Mouse (Mus musculus): Measurements from ENCODE around the gene Nol6. TPM values are rescaled to one million over a fixed set of nuclear protein-coding genes. Genes with fewer than 3 reads are reported as not detected.

Gene Nol6
- polyA plus RNA-seq, 1 experiment from 2014 or later, result 37.1 TPM

DNA sequence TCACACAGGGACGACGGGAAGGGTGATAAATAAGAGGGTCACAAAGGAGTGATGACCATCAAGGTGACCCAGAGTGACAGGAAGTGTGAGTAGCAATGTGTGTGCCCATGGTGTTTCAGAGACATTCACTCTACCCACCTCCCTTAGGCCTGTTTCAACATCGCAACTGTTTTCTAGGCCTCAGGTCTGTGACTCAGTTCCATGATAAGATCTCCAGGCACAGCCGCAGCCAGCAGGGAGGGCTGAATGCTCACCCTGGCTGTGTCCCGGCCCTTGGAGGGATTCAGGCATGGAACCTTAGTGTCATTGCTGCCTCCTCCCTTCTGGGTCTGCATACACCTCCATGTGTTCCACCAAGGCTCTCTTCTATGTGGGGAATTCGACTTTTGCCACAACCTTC lies 45.5 kb downstream of the Nol6 start:
- no peak overlapping the region for H3K27ac ChIP-seq (ENCODE audit: low read depth, low read length)
- 78% methylated on average over 6 of the region's 6 CpGs for WGBS
- no peaks in the 10 kb centered on the region for H3K36me3 ChIP-seq (ENCODE audit: control insufficient read depth, insufficient read depth, low read length)

DNA sequence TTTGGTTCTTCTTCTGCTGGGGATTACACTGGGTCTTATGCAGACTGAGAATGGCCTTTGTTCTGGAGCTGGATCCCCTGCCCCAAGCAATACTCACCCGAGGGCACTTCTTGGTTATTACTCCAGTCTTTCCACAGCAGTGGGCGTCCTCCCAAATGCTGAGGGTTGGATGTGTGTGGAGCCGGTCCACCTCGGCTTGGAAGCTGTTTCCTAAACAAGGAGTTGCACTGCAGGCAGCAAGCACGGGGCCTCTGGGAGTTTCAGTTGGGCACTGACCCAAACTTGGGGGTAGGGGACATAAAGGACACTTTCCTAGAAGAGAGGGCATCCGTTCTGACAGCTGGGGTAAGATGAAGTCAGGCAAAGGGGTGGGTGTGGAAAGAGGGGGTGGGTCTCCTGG lies 49.8 kb downstream of the Nol6 start:
- H3K36me3 ChIP-seq (ENCODE audit: control insufficient read depth, insufficient read depth, low read length), result no peaks in the 10 kb centered on the region
- H3K9me3 ChIP-seq (ENCODE audit: control insufficient read depth, low read length), result no peaks in the 10 kb centered on the region
- H3K4me2 ChIP-seq (ENCODE audit: low read length), result no peak overlapping the region
- 67% methylated on average over 6 of the region's 6 CpGs for WGBS
- H3K4me1 ChIP-seq (ENCODE audit: control insufficient read depth, insufficient read depth, low read depth, low read length), result no peaks in the 10 kb centered on the region
- no peak overlapping the region for H3K27ac ChIP-seq (ENCODE audit: low read depth, low read length)
- H3K27me3 ChIP-seq (replicated peaks; ENCODE audit: control insufficient read depth, insufficient read depth, low read length), result no peaks in the 10 kb centered on the region
- ATAC-seq, result no peak
- H3K4me3 ChIP-seq (ENCODE audit: low read length), result no peak overlapping the region
- H3K9ac ChIP-seq (ENCODE audit: low read depth, low read length), result no peak overlapping the region

More for the DNA sequence above, 45.5 kb downstream of the Nol6 start:
- H3K4me1 ChIP-seq (ENCODE audit: control insufficient read depth, insufficient read depth, low read depth, low read length), result no peaks in the 10 kb centered on the region
- H3K9ac ChIP-seq (ENCODE audit: low read depth, low read length), result no peak overlapping the region
- ATAC-seq, result no peak
- no peaks in the 10 kb centered on the region; the same call in 1 of the 2 replicates for H3K9me3 ChIP-seq (ENCODE audit: control insufficient read depth, low read length)
- no peaks in the 10 kb centered on the region for H3K27me3 ChIP-seq (replicated peaks; ENCODE audit: control insufficient read depth, insufficient read depth, low read length)
- H3K4me3 ChIP-seq (ENCODE audit: low read length), result no peak overlapping the region
- H3K4me2 ChIP-seq (ENCODE audit: low read length), result no peak overlapping the region

DNA sequence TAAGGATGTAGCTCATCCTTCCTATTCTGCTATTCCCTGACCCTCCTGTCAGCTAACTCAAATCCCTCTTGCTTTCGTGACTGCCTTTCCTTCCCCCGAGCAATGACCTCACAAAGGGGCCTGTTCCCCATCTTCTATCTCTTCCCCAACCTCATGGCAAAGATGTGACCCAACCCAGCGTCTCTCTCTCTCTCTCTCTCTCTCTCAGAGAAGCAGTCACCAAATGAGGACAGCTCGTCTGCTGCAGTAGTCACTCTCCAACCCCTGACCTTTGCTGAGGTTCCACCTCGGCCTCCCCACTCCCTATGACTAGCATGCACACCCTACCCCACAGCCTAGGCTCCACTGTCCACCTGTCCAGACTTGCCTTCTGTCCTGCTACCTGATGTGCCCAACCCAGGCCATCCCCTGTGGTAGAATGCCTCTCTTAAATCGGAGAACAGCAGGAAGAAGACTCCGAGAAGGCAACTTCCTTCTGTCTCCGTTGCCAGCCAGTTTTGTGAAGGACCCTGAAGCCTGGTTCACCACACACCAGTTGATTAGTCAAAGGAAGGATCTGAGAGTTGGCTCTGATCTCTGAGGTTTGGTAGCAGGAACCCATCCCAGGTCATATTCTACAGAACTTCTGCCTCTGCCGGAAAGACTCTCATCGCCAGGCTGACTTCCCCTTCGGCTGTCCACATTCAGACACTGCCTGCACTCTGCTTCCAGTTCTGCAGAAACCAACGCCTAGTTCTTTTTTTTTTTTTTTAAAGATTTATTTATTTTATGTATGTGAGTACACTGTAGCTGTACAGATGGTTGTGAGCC lies 51.0 kb downstream of the Nol6 start:
- Histone ChIP-seq H3K4me3 (ENCODE audit: low read length) (no peak overlapping the region), H3K27ac (ENCODE audit: low read depth, low read length) (no peak overlapping the region), H3K4me1 (ENCODE audit: control insufficient read depth, insufficient read depth, low read depth, low read length) (no peaks in the 10 kb centered on the region), H3K36me3 (ENCODE audit: control insufficient read depth, insufficient read depth, low read length) (no peaks in the 10 kb centered on the region), H3K9ac (ENCODE audit: low read depth, low read length) (no peak overlapping the region), H3K27me3 (replicated peaks; ENCODE audit: control insufficient read depth, insufficient read depth, low read length) (no peaks in the 10 kb centered on the region), H3K4me2 (ENCODE audit: low read length) (no peak overlapping the region), H3K9me3 (ENCODE audit: control insufficient read depth, low read length) (no peaks in the 10 kb centered on the region)
- ATAC-seq, result no peak
- 80% methylated on average over 12 of the region's 12 CpGs for WGBS

DNA sequence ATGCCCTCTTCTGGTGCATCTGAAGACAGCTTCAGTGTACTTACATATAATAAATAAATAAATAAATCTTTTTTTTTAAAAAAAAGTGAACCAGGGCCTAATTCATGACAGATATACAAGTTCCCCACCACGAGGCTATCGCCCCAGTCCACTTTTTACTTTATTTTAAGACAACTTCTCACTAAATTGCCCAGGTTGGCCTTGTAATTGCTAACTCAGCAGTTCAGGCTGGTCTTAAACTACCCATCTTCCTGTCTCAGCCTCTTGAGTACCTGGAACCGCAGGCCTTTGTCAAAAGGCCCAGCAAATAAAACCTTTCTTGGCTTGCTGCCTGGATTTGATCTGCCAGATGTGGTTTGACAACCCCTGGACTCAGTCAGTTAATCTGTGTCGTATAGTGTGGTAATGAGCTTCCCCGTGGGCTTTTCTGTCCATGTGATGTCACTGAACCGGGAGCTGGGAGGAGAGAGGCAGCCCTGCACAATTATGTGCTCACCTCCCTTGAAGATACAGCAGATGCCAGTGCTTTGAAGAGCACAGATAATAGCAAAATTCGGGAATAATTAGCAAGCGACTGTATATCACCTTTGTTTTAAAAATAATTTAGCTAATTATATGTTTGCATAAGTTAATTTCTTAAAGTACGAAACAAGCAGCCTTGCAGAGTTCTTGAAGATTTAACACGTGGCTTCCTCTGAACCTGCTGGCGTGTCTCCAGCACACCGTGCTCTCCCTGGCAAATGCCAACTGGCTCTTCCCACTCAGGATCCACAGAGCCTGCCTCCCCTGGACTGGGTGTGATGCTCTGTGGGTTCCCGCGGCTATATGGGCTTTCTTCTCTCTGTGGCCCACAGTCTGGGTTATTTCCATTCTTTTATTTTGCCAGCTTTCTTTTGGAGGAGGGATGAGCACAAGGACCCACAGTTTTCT lies 52.5 kb downstream of the Nol6 start:
- Histone ChIP-seq H3K9me3 (ENCODE audit: control insufficient read depth, low read length) (no peaks in the 10 kb centered on the region), H3K4me2 (ENCODE audit: low read length) (no peak overlapping the region), H3K4me1 (ENCODE audit: control insufficient read depth, insufficient read depth, low read depth, low read length) (no peaks in the 10 kb centered on the region), H3K36me3 (ENCODE audit: control insufficient read depth, insufficient read depth, low read length) (no peaks in the 10 kb centered on the region), H3K27me3 (replicated peaks; ENCODE audit: control insufficient read depth, insufficient read depth, low read length) (no peaks in the 10 kb centered on the region), H3K27ac (ENCODE audit: low read depth, low read length) (no peak overlapping the region), H3K4me3 (ENCODE audit: low read length) (no peak overlapping the region), H3K9ac (ENCODE audit: low read depth, low read length) (no peak overlapping the region)
- WGBS, result 70% methylated on average over 14 of the region's 14 CpGs
- no peak for ATAC-seq

DNA sequence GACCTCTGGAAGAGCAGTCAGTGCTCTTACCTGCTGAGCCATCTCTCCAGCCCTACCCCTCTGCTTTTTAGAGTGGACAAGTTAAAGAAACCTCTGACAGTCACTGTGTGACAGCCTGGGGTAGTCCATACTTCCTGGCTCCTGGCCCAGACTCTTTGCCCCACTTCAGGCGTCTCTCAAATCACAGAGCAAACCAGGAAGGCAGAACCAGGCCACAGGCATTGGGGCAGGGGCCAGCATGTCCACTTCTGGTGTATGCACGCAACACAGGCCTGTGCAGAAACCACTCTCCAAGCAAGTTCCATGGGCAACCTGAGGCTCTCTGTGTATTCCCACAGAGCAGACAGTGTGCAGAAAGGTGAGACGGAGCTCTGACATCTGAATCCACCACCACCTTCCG lies 59.1 kb downstream of the Nol6 start:
- no peak overlapping the region for H3K27ac ChIP-seq (ENCODE audit: low read depth, low read length)
- H3K4me3 ChIP-seq (ENCODE audit: low read length), result no peak overlapping the region
- no peak for ATAC-seq
- H3K9ac ChIP-seq (ENCODE audit: low read depth, low read length), result no peak overlapping the region
- H3K36me3 ChIP-seq (ENCODE audit: control insufficient read depth, insufficient read depth, low read length), result no peaks in the 10 kb centered on the region
- WGBS, result 87% methylated on average over 4 of the region's 4 CpGs
- no peaks in the 10 kb centered on the region for H3K27me3 ChIP-seq (replicated peaks; ENCODE audit: control insufficient read depth, insufficient read depth, low read length)
- no peak overlapping the region for H3K4me2 ChIP-seq (ENCODE audit: low read length)
- H3K9me3 ChIP-seq (ENCODE audit: control insufficient read depth, low read length), result no peaks in the 10 kb centered on the region
- no peaks in the 10 kb centered on the region for H3K4me1 ChIP-seq (ENCODE audit: control insufficient read depth, insufficient read depth, low read depth, low read length)

Other genes starting within 250 kb of the Nol6 start
- gene Spink4, start 204.4 kb downstream of the Nol6 start, polyA plus RNA-seq (2015; fragmentation: Nextera tagmentation; extraction: Ambion mirVana), result not detected in 2 replicates
- 182 and 191 TPM in 2 replicates for gene Bag1, start 176.2 kb downstream of the Nol6 start, polyA plus RNA-seq (2015; fragmentation: Nextera tagmentation; extraction: Ambion mirVana)
- 147 TPM in 2 replicates for gene Chmp5, start 176.0 kb downstream of the Nol6 start, polyA plus RNA-seq (2015; fragmentation: Nextera tagmentation; extraction: Ambion mirVana)
- gene Nfx1, start 153.5 kb downstream of the Nol6 start, polyA plus RNA-seq (2015; fragmentation: Nextera tagmentation; extraction: Ambion mirVana), result 87.5 and 102 TPM in 2 replicates
- gene Aqp7, start 76.3 kb downstream of the Nol6 start, polyA plus RNA-seq (2015; fragmentation: Nextera tagmentation; extraction: Ambion mirVana), result 0.07 TPM in 1 of 2 replicates, not detected in the other
- 0.16 TPM in 1 of 2 replicates, not detected in the other for gene Aqp3, start 26.3 kb downstream of the Nol6 start, polyA plus RNA-seq (2015; fragmentation: Nextera tagmentation; extraction: Ambion mirVana)
- 42.7 and 54.3 TPM in 2 replicates for gene Ube2r2, start 11.3 kb upstream of the Nol6 start, polyA plus RNA-seq (2015; fragmentation: Nextera tagmentation; extraction: Ambion mirVana)
- 50.1 and 60.2 TPM in 2 replicates for gene Ubap2, start 150.7 kb upstream of the Nol6 start, polyA plus RNA-seq (2015; fragmentation: Nextera tagmentation; extraction: Ambion mirVana)
- 75.5 and 81.4 TPM in 2 replicates for gene Dcaf12, start 190.4 kb upstream of the Nol6 start, polyA plus RNA-seq (2015; fragmentation: Nextera tagmentation; extraction: Ambion mirVana)
- gene Ubap1, start 224.5 kb upstream of the Nol6 start, polyA plus RNA-seq (2015; fragmentation: Nextera tagmentation; extraction: Ambion mirVana), result 64.3 and 69.4 TPM in 2 replicates

All from hindbrain, embryonic 16.5 days (tissue).